Mouse (Mus musculus) embryo, embryonic 10.5 days (tissue): ENCODE measurements around the gene Zbtb43.

Experiments used
- DNase-seq: peaks from one replicate; pipeline ENCODE4 v3.0.0-alpha.2; 2015; ENCODE audit warnings: low spot score

Gene Zbtb43

DNA sequence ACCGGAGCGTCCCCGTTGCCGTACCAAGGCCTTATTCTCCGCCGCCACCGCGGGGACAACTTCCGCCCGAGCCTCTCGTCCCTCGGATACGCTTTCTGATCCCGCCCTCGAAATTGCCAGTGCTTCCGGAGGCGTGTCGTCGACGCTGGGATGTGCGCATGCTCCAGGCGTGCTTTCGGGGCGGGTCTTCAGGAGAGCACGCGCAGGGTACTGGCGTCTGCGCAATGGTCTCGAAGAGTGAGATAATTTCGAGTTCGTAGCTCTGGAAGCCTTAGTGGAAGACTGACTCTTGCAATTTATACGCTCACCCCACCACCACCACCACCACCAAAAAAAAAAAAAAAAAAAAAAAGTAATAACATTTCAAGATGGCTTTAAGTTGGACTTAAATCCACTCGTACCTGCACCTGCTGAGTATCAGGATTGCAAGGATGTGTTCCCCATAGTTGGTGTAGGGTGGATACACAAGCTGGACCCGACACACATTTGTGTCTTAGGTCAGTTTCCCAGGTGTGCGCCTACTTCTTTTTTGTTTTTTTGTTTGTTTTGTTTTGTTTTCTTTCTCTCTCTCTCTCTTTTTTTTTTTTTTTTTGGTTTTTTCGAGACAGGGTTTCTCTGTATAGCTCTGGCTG, at the start of gene Zbtb43:
Gene Zbtb43 (minus strand): TSS at position 94 of the 632 bp plus-strand sequence.
- DNase-seq, result peak; percentile 98

DNA sequence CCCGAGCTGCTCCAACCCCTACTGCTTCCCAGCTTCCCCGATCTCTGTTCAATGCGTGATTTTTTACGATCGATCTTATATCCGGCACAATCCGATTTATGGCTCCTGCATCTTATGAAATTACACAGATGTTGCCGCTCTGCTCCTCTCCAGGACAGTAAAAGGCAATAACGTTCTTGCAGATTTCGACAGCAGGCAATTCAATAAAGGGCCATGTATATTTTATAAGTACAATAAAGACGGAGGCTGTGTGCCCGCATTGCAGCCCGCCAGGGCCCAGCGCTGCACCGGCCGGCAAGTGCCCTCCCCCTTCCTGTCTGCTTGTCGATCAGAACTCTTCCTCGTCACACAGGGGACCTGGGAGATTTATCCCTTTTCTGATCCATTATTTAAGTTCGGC, 47.5 kb upstream of the Zbtb43 start:
- DNase-seq, result no peak

DNA sequence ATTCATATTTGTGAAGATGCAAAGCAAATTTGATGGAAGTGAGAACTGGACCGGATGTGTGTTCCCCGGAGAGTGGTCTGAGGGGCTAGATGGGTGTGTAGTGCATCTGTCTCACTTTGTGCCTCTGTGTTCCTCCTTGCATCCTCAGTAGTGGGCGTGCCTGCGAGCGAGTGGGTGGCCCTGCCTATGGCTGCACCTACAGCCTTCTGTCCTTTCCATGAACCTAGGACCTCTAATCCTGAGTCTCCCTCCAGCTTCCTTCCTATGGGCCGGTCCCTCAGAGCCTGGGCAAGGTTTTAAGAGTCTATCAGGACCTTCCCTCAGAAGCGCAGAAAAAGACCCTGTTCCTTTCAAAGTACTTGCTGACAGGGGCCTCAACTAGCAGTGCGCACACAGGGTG, 47.1 kb upstream of the Zbtb43 start:
- DNase-seq, result no peak

DNA sequence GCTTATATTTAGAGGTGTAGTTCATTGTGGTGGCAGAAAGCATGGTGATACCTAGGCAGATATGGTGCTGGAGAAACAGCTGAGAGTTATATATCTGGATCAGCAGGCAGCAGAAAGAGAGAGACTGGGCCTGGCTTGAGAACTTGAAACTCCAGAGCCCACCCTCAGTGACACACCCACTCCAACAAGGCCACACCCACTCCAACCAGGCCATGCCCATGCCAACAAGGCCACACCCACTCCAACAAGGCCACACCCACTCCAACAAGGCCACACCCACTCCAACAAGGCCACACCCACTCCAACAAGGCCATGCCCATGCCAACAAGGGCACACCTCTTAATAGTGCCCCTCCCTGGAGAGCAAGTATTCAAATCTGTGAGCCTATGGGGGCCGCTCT, 42.4 kb upstream of the Zbtb43 start:
- DNase-seq, result no peak

DNA sequence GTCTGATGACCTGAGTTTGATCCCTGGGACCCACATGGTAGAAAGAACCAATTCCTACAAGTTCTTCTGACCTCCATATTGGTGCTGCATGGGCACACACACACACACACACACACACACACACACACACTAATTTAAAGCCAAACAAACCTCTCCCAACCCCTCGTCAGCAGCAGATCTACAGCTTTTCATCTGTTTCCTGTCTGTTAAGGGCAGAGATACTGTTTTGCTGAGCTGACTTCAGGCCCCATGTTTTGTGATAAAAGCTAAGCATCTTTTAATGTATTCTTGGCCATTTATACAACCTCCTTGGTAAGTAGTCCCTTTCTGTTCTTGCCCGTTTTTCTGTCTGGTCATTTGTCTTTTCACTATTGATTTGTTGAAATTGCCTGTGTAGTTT, 34.2 kb upstream of the Zbtb43 start:
- DNase-seq, result no peak

DNA sequence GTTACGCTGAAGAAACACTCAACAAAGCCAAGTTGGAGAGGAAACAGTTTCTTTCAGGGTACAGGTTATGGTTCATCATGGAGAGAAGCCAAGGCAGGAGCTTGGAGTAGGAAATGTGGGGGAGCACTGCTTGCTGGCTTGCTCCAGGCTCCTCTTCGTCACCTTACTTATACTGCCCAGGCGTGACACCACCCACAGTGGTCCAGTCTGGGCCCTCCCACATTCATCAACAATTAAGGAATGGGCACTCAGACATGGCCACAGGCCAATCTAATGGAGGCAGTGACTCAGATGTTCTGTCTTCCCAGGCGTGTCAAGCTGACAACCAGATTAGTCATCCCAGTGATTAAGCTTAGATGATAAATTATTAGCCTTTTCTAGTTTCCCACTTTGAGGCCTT, 29.9 kb upstream of the Zbtb43 start:
- DNase-seq, result no peak

DNA sequence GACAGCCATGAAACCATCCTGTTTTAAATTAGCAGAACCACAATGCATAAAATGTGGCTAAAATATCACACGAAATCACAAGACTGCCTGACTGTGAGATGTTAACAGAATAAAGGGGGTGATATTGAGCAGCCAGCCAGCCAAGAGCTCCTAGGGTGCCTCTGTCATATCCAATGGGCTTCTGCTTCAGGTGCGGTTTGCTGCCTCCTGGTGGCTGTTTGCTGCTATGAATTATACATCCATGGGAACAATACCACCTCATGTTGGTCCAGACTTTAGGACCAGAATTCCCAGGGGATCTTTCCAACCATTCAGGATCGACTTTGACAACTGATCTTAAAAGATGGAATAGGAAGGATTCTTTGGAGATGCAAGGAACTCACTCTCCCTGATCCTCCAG, 27.3 kb upstream of the Zbtb43 start:
- DNase-seq, result peak; percentile 15

DNA sequence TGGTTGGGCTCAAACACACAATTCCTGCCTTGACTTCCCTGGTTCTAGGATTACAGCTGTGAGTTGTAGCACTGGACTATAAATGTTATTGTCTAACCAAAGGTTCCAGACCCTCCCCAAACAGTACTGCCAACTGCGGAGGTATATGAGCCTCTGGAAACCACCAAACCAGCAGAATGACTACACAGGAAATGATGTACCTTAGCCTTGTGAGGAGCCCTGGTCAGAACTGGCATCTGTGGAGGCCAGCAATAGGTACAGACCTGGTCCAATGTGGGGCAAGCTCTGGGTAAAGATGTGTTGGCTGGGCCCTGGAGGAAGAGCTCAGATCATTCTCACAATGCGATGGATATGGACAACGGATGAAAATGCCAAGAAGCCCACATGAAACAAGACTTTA, 23.7 kb upstream of the Zbtb43 start:
- no peak for DNase-seq

DNA sequence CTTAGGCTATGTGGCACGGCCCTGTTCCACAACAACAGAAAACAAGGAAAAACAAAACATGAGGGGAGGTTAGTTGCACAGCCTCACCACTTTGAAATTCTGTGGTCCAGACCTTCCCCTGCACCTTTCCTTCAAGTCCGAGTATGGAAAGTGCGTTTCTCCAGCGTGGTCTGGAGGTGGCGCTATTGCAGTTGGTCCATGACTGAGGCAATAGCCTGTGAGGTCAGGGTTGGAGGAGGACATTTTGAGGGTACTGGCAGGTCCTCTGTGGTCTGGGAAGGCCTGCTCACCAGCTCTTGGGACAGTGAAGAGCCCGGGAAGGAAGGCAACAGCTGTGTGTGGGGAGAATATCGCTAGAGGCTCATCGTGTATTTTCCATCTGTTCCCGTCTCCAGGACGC, 21.2 kb upstream of the Zbtb43 start:
- peak; percentile 38 for DNase-seq

DNA sequence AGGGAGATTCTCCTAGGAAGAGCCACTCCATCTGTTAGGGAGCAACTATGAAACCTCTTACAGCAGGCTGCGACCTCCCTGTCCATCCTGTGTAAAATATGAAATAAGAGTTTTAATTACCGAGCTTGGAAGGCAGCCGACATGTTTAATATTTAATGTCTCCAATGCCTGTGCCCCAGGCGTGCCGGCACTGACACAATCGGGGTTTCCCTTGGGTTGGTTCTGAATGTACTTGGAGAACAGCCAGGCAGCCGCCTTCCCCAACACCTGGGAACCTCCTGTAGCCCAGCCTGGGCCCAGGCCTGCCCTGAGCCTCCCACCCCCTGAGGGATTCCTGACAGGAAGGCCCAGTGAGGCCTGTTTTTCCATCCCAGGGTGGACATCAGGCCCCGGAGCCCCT, 19.0 kb upstream of the Zbtb43 start:
- DNase-seq, result no peak

DNA sequence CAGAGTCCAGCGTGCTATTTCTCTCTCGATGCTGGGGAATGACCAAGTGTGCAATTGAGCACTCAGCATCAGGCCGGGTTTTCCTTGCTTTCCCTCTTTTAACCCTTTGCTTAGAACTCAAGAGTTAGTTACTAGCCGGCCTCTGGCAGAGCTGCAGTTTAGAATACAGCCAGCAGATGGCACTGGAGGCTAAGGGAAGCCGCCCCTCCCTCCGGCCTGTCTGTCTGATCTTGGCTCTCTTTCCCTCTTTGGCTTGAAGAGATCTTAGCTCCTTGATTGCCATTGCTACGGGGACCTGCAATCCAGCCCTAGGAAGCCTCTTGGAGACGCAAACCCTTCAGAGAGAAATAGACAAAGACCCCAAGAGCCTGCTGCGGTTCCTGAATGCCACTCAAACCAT, 18.5 kb upstream of the Zbtb43 start:
- DNase-seq, result peak; percentile 85

DNA sequence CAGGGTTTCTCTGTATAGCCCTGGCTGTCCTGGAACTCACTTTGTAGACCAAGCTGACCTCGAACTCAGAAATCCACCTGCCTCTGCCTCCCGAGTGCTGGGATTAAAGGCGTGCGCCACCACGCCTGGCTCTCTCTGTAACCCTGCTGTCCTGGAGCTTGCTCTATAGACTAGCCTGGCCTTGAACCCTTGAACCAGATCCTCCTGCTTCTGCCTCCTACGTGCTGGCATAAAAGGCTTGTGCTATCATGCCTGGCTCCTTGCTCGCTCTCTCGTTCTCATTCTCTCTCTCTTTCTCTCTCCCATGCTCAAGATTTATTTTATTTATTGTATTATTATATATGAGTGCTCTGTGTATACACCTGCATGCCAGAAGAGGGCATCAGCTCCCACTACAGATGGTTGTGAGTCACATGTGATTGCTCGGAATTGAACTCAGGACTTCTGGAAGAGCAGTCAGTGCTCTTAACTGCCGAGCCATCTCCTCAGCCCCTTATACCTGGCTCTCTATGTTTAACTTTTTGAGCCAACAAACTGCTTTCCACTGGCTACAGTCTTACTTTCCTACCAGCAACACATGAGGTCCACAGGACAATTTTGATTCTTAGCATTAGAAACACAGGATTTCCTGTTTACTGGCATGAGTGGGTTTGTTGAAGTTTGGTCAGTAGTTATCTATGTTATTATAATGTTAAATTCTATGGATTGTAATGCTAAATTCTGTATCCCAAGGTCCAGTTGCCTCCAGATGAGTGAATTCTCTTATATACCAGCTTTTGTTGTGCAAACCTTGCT, 9.8 kb upstream of the Zbtb43 start:
- no peak for DNase-seq

DNA sequence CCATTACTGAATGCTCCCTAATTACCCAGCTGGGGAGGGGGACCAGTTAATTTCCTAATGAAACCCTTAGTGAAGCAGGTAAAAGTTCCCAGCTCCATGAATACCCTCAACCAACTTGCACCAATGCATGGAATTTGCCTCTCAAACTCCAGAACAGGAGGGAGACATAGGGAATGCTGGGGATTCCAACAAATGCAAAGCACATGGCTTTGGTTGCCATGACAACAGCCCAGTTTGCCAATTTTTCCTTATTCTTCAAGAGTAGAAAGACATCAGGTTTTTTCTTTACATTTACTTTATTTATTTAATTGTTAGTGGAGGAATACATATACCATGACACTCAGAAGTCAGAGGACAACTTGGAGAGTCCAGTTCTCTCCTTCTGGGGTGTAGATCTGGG, 7.6 kb upstream of the Zbtb43 start:
- DNase-seq, result peak; percentile 51

DNA sequence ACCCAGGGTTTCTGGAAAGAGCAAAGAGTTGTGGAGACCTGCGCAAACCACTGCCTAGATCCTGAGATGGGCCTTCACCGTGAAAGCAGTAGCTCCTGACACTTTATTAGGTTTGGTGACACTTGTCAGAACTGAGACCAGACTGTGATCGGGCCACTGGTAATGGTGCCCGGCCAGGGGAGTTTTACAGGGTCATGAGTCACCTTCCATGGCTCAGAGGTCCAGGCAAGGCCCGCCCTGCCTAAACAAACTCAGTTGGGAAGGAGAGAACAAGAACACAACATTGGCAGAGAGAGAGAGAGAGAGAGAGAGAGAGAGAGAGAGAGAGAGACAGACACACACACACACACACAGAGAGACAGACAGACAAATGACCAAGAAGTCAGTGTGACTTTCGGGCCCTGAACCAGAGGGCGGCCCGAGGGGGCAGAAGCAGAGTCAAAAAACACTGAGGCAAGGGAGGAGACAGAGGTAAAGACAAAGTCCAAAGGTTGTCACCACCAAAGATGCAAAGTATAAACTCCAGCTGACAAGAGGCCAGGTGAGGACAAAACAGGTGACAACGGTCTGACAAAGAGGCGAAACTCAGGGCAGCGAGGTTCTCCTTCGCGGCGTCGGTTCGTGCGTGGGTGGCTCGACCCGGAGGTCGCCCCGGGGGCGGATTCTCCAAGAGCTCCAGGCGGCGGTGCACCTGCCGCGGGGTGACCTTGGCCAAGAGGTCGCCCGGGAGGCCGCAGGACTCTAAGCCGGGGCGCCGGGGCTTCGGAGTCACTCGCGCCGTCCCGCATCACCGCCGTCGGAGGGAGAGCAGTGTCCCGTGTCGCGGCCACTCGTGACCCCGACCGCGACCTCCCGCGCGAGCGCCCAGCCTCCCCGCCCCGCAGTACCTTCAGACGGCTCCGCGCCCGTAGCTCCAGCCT, 553 bp downstream of the Zbtb43 start:
- DNase-seq, result peak; percentile 9

DNA sequence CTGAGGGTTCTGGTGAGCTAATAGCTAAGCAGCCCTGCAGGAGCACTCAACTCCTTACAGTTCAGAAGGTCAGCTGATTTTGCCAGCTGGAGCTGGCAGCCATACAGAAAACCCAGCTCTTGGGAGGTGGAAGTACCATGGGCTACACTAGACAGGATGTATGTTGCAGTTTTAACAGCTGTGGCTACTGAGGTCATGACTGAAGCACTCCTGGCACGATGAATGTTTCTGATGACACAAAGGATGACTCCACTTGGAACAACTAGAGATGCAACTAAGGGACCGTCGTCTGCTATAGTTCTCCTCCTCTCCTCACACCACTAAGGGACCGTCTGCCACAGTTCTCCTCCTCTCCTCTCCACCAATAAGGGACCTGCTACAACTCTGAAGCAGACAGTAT, 2.4 kb downstream of the Zbtb43 start:
- peak; percentile 10 for DNase-seq

DNA sequence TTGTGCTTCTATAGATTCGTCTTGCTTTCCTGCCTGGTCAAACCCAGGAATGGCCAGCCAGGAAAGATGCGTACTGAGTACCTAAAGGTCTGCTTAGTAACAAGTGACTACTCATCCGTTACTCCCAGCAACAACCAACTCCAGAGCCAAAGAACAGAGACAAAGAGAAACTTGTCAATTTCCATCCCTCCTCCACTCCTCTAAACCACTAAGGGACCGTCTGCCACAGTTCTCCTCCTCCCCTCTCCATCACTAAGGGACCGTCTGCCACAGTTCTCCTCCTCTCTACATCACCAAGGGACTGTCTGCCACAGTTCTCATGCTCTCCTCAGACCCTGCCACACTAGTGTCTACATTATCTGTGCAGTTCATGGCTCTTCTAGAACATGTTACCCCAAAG, 3.1 kb downstream of the Zbtb43 start:
- no peak for DNase-seq

DNA sequence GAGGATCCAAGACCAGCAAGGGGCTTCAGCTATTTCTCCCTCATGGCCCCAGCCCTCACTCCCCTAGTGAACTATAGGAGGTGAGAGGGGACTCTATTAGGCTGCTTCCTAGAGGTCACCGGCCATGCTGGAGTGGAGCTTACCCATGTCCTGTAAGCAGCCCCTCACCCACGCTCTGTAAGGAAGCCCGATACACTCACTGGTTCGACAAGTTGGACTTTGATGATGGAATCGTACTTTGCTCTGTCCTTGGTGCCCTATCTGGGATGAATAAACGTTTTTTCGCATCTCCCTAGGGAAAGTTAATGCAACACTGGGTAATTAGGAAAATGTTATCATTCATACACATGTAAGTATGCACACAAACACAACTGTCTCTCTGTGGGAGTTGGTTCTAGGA, 6.3 kb downstream of the Zbtb43 start:
- no peak for DNase-seq

DNA sequence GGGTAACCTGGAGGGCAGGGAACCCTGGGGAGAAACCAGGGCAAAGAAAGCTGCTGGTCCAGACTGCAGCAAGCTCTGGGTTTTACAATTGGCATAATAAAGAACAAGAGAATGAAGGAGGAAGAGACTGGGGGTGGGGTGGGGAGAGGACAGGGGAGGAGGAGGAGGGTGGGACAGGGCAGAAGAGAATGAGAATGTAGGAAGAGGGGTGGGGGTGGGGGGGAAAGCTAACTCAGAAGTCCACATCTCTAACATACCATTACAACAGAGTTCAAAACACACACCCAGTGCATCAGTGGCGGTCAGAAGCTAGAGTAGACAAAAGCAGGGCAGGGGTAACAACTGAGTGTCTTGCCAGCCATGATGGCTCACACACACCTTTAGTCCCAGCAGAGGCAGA, 7.3 kb downstream of the Zbtb43 start:
- DNase-seq, result no peak

DNA sequence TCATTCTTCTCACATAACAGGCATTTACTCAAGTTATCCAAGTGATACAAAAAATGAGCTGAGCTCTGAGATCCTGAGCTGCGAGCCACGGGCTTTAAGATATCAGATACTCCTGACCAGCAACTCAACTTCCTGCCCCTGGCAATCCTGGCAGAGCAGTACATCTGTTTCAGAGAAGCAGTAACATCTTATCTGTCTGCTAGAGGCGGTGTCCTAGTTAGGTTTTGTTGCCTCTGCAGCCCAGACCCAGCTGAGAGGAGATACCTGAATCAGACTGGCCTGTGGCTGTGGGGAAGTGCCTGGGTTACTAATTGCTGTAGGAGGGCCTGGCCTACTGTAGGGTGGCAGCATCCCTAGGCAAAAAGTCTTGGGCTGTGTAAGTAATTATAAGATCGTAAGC, 8.7 kb downstream of the Zbtb43 start:
- DNase-seq, result no peak

DNA sequence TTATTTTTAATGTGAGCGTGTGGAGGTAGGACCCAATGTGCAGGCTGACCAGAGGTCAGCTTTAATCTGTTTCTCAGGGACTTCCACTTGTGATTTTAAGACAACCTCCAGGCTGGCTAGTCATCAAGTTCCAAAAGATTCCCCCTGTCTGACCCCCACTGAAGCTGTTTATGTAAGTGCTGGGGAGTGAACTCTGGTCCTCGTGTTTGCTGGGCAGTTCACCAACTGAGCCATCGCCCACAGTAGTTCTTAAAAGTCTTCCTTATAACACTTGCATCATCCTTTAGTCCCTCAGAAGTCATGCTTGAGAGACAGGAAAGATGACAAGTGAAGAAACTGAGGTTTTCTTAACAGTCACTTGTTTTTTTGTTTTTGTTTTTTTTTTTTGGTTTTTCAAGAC, 11.7 kb downstream of the Zbtb43 start:
- DNase-seq, result no peak

DNA sequence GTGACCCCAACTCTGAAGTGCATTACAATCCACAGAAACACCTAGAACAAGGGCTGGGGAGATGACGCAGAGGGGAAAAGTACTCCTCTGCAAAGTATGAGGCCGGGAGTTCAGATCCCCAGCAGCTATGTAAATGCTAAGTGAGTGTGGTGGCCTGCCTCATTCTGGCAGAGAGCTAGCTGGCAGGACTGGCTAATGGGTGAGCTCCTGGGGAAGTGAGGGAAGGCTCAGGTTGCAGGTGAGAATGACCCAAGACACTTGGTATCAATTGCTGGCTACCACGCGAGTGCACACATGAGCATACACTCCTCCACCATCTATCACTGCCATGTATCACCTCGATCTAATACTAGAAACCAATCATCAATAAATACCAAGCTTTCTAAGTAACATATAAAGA, 12.1 kb downstream of the Zbtb43 start:
- no peak for DNase-seq

DNA sequence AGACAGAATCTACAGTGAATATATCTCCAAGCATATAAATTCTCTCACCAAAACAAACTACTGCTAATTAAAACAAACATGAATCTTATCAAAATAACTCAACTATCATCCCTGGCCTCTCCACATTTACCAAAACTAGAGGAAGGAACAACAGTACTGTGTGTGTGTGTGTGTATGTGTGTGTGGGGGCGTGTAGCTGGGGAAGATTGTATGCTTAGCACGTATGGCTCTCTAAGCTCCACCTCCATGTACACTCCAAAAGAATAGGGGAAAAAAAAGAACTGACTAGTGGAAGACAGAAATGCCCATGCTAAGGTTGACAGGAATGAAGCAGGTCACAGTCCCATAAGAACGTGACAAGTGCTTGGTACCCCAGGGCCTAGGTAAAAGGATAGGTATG, 13.0 kb downstream of the Zbtb43 start:
- no peak for DNase-seq

DNA sequence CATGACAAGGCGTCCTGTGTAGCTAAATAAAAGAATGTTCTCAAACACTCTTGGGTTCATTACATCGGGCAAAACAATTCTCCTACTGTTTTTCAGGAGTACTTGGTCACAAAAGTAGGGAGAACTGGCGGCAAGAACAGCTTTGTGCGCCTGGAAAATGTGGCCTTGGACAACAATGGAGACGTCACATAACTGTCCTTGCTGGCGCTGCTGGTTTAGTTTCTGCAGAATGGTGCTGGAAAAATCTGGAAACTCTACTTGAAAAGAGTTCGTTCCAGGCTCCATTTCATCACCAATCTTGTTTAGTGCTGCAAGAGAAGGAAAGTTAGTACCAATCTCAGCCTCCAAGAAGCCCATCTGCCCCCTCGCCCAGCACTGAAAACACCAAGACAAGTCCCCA, 13.5 kb downstream of the Zbtb43 start:
- DNase-seq, result no peak
